Mouse (Mus musculus) forebrain, embryonic 13.5 days (tissue): ENCODE measurements around the gene Uaca. TPM values are rescaled to one million over a fixed set of nuclear protein-coding genes. Genes with fewer than 3 reads are reported as not detected.

Experiments
- ATAC-seq: fragments of 200-750 bp; cut with Nextera tagmentation; 2 replicates; pipeline ENCODE4 v1.8.0; 2017
- H3K27ac ChIP-seq: fragments of 300-500 bp; sonication (generic); 2 replicates; pipeline ENCODE4 v1.5.1; 2015; ENCODE audit warnings: inconsistent platforms, mild to moderate bottlenecking, moderate library complexity
- H3K27me3 ChIP-seq: fragments of 300-500 bp; sonication (generic); 2 replicates; pipeline ENCODE4 v1.6.1; 2015; ENCODE audit warnings: mild to moderate bottlenecking, inconsistent platforms
- H3K36me3 ChIP-seq: fragments of 300-500 bp; sonication (generic); 2 replicates; pipeline ENCODE4 v1.6.1; 2015; ENCODE audit warnings: mild to moderate bottlenecking, inconsistent platforms; ENCODE audit not compliant: poor library complexity, severe bottlenecking
- H3K4me1 ChIP-seq: fragments of 300-500 bp; sonication (generic); 2 replicates; pipeline ENCODE4 v1.6.1; 2015; ENCODE audit warnings: inconsistent platforms
- H3K4me2 ChIP-seq: fragments of 300-500 bp; sonication (generic); 2 replicates; pipeline ENCODE4 v1.6.1; 2015; ENCODE audit warnings: inconsistent platforms, mild to moderate bottlenecking, moderate library complexity
- H3K4me3 ChIP-seq: fragments of 300-500 bp; sonication (generic); 2 replicates; pipeline ENCODE4 v1.5.1; 2015; ENCODE audit warnings: mild to moderate bottlenecking, inconsistent platforms
- H3K9ac ChIP-seq: fragments of 300-500 bp; sonication (generic); 2 replicates; pipeline ENCODE4 v1.6.1; 2015; ENCODE audit warnings: mild to moderate bottlenecking, inconsistent platforms
- H3K9me3 ChIP-seq: fragments of 300-500 bp; sonication (generic); replicated peaks from 2 replicates; pipeline ENCODE4 v1.6.1; 2016; ENCODE audit warnings: inconsistent platforms
- WGBS: fragments of 180-500 bp; shearing (Covaris S2); methylation state at CpG from one replicate; pipeline ENCODE4 v1.1.7; 2015; 5-methylcytosine and 5-hydroxymethylcytosine counted together
- polyA plus RNA-seq: library from polyadenylated mRNA; unstranded; fragments of >200 nt; fragmentation: Nextera tagmentation; extraction: Ambion mirVana; gene quantifications from 2 replicates; pipeline ENCODE4 v1.2.1, GENCODE M21; 2015

The Uaca gene
- polyA plus RNA-seq, 1 experiment from 2014 or later, result 21.0 TPM

GRCm38 (mm10) chr9:60759436-60760007 is 34.8 kb upstream of the Uaca start:
- H3K4me3 ChIP-seq, result no peak overlapping the region
- no peak overlapping the region for H3K4me2 ChIP-seq
- H3K4me1 ChIP-seq, result no peaks in the 10 kb centered on the region
- 83% methylated on average over 10 of the region's 10 CpGs for whole genome bisulfite sequencing
- ATAC-seq, result no peak
- no peaks in the 10 kb centered on the region for H3K9me3 ChIP-seq
- no peaks in the 10 kb centered on the region for H3K27me3 ChIP-seq
- H3K27ac ChIP-seq, result no peak overlapping the region
- H3K36me3 ChIP-seq, result no peaks in the 10 kb centered on the region
- H3K9ac ChIP-seq, result no peak overlapping the region

DNA sequence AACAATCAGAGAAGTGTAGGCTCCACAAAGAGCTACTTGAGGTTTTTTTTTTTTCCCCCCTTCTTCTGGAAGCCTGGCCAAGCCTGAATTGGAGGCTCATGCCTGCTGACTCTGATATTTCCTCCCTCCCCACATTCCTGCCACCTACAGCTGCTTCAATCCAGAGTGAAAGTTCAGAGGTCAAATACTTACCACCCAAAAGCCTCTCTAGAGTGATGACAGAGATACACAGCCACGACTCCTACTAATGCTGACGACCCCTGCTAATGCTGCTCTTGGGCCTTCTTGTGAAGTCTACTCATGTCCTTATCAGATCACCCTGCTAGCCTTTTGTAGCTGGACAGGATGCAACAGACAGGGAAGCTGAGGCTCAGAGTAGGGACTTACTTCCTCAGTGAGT is 29.2 kb upstream of the Uaca start:
- no peak for ATAC-seq
- Histone ChIP-seq H3K4me3 (no peak overlapping the region), H3K27me3 (no peaks in the 10 kb centered on the region), H3K9ac (no peak overlapping the region), H3K9me3 (no peaks in the 10 kb centered on the region), H3K27ac (no peak overlapping the region), H3K4me1 (no peaks in the 10 kb centered on the region), H3K36me3 (no peaks in the 10 kb centered on the region), H3K4me2 (no peak overlapping the region)
- 57% methylated on average over 2 of the region's 2 CpGs for WGBS

DNA sequence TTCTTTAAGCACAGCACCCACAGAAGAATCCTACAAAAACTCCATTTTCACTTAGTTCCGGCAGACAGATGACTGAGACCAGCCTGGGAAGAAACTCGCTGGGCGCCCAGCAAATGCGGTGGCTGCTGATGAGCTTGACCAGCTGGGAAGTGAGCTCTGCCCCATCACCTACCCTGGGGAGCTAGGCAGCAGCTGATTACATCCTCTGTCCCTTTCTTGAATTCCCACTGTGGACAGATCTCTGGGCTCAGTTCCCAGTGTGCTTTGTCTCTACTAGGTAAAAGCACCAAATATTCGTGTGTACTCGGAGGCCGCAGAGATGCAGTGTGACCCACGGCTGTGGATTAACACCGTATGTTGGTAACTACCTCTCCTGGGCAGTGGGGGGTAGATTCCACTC is 25.9 kb upstream of the Uaca start:
- Histone ChIP-seq H3K4me2 (no peak overlapping the region), H3K27me3 (no peaks in the 10 kb centered on the region), H3K4me1 (no peaks in the 10 kb centered on the region), H3K36me3 (no peaks in the 10 kb centered on the region), H3K9ac (no peak overlapping the region), H3K27ac (no peak overlapping the region), H3K9me3 (peaks cover 6% of the 10 kb centered on the region; the same call in 1 of the 2 replicates), H3K4me3 (no peak overlapping the region)
- ATAC-seq, result no peak
- WGBS, result 76% methylated on average over 9 of the region's 9 CpGs

DNA sequence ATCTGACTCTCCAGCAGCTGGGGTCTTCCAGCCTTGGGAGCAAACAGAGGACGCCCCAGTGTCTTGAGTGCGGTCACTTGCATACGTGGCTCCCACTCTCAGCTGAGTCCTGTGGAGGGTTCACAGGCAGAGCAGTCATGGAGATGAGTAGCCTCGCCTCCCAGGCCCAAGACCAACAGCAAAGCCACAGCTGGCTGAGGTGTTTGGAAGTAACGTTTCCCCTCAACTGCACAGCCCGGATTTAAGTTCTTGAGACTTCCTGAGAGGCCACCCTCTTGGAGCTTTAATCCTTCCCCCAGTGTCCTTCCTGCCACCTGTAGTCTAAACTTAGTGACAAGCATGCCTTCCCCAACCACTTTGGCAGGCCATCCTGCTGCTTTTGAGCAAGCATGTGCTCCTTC is 24.6 kb upstream of the Uaca start:
- no peak for ATAC-seq
- WGBS, result 81% methylated on average over 6 of the region's 6 CpGs
- Histone ChIP-seq H3K9ac (no peak overlapping the region), H3K9me3 (peaks cover 6% of the 10 kb centered on the region; the same call in 1 of the 2 replicates), H3K27me3 (no peaks in the 10 kb centered on the region), H3K4me1 (no peaks in the 10 kb centered on the region), H3K36me3 (no peaks in the 10 kb centered on the region), H3K27ac (no peak overlapping the region), H3K4me3 (no peak overlapping the region), H3K4me2 (no peak overlapping the region)

- WGBS, result 84% methylated on average over 2 of the region's 2 CpGs
- no peaks in the 10 kb centered on the region for H3K27me3 ChIP-seq
- no peak overlapping the region for H3K4me2 ChIP-seq
- no peaks in the 10 kb centered on the region for H3K36me3 ChIP-seq
- peaks cover 6% of the 10 kb centered on the region; the same call in 1 of the 2 replicates for H3K9me3 ChIP-seq
- H3K4me3 ChIP-seq, result no peak overlapping the region
- ATAC-seq, result no peak
- no peak overlapping the region for H3K9ac ChIP-seq
- no peaks in the 10 kb centered on the region for H3K4me1 ChIP-seq
- H3K27ac ChIP-seq, result no peak overlapping the region
Observed at GRCm38 (mm10) chr9:60773713-60774112, 20.6 kb upstream of the Uaca start.

GRCm38 (mm10) chr9:60776899-60777298 is 17.4 kb upstream of the Uaca start:
- Histone ChIP-seq H3K4me1 (peaks cover 4% of the 10 kb centered on the region; the same call in 1 of the 2 replicates), H3K9me3 (peaks cover 6% of the 10 kb centered on the region; the same call in 1 of the 2 replicates), H3K4me2 (no peak overlapping the region), H3K36me3 (no peaks in the 10 kb centered on the region), H3K27me3 (no peaks in the 10 kb centered on the region), H3K27ac (no peak overlapping the region), H3K4me3 (no peak overlapping the region), H3K9ac (no peak overlapping the region)
- ATAC-seq, result no peak
- 87% methylated on average over 9 of the region's 9 CpGs for WGBS

GRCm38 (mm10) chr9:60782057-60782789 is 12.1 kb upstream of the Uaca start:
- Histone ChIP-seq H3K27ac (peak overlapping the region; percentile 38), H3K4me1 (peaks cover 13% of the 10 kb centered on the region; the same call in 1 of the 2 replicates), H3K4me2 (no peak overlapping the region), H3K4me3 (no peak overlapping the region), H3K9ac (no peak overlapping the region), H3K36me3 (no peaks in the 10 kb centered on the region), H3K9me3 (no peaks in the 10 kb centered on the region), H3K27me3 (no peaks in the 10 kb centered on the region)
- WGBS, result 54% methylated on average over 9 of the region's 9 CpGs
- no peak for ATAC-seq

DNA sequence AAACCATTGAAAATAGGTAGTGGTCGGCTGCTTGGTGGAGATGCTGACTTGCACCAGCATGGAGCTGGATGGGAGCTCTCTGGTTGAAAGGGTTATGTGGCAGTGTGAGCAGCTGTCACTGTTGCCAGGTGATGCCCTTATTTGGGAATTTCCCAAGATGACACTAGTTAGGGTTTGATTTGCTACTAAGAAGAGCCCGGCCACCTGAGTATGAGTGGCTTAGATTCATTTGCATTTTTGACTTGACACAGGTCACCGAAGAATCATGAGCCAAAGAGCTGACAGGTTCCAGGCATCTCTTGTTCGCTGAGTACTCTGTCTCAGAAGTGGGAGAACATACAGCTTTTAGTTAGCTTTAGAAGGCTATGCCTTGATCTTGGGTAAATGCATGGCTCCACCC is 9.3 kb upstream of the Uaca start:
- WGBS, result 77% methylated on average over 4 of the region's 4 CpGs
- Histone ChIP-seq H3K27me3 (no peaks in the 10 kb centered on the region), H3K27ac (no peak overlapping the region), H3K9ac (no peak overlapping the region), H3K36me3 (no peaks in the 10 kb centered on the region), H3K4me1 (peaks cover 13% of the 10 kb centered on the region; the same call in 1 of the 2 replicates), H3K4me3 (no peak overlapping the region), H3K4me2 (no peak overlapping the region), H3K9me3 (no peaks in the 10 kb centered on the region)
- no peak for ATAC-seq

DNA sequence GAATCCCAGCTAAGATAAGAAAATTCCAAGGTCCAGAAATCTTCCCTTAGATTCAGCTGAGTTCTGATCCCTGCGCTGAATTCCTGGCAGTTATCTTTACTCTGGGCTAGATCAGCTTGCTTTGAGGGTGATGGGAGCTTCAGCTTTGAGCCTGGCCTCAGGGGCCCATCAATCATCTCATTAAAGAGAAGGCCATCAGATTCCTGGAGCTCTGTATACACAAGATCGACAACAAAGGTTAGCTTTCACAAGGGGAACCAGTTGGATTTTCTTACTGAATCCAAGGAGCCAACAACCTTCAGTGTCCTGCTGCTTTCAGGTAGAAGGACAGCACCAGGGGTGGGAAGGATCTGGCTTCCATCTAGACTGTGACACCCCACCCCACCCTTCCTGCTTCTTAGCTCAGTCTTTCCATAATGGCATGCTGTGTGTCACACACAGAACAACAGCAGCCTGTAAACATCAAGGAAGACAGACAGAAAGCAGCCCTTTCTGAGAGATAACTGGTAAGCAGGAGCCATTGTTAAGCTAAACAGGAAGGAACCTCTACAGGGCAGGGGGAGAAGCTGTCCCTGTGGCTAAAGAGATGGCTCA is 6.7 kb upstream of the Uaca start:
- no peak overlapping the region for H3K4me3 ChIP-seq
- H3K27me3 ChIP-seq, result peaks cover 3% of the 10 kb centered on the region
- 45% methylated on average over 2 of the region's 2 CpGs for WGBS
- H3K36me3 ChIP-seq, result no peaks in the 10 kb centered on the region
- H3K4me1 ChIP-seq, result 0 out of 2 replicates have a peak, but pooled peaks cover 4% of the 10 kb centered on the region
- no peak overlapping the region for H3K27ac ChIP-seq
- no peaks in the 10 kb centered on the region for H3K9me3 ChIP-seq
- no peak overlapping the region for H3K9ac ChIP-seq
- ATAC-seq, result no peak
- no peak overlapping the region for H3K4me2 ChIP-seq

DNA sequence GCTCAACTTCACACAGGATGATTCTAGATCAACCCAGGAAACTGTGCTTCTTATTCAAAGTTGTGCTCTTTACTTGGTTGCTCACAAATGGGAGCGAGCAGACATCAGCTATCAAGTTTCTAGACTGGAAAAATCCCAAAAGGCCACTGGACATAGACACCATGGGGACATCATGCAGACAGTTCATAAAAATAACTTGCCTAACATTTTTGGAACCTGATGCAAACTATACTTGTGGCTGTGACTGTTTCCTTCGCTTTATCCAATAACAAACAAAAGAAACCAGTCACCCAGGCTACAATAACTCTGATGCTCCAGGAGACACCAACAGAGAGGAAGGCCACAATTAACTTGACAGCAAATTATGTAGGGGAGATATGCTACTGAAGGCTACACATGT is 4.1 kb upstream of the Uaca start:
- WGBS, result 86% methylated on average over 2 of the region's 2 CpGs

GRCm38 (mm10) chr9:60794841-60795351 is 554 bp downstream of the Uaca start:
- Histone ChIP-seq H3K27ac (peak overlapping the region; percentile 41; the same call in 1 of the 2 replicates), H3K4me3 (peak overlapping the region; percentile 75), H3K9me3 (no peaks in the 10 kb centered on the region), H3K4me1 (peaks cover 15% of the 10 kb centered on the region), H3K36me3 (no peaks in the 10 kb centered on the region), H3K27me3 (peaks cover 21% of the 10 kb centered on the region), H3K4me2 (peak overlapping the region; percentile 98), H3K9ac (peak overlapping the region; percentile 77)
- ATAC-seq, result no peak; the same call in 1 of the 2 replicates
- 2% methylated on average over 30 of the region's 30 CpGs for WGBS

More for the DNA sequence above, 4.1 kb upstream of the Uaca start:
- Histone ChIP-seq H3K27ac (no peak overlapping the region), H3K4me2 (no peak overlapping the region), H3K4me1 (peaks cover 12% of the 10 kb centered on the region), H3K9ac (no peak overlapping the region), H3K9me3 (no peaks in the 10 kb centered on the region), H3K36me3 (no peaks in the 10 kb centered on the region), H3K27me3 (peaks cover 17% of the 10 kb centered on the region), H3K4me3 (no peak overlapping the region)
- no peak for ATAC-seq

DNA sequence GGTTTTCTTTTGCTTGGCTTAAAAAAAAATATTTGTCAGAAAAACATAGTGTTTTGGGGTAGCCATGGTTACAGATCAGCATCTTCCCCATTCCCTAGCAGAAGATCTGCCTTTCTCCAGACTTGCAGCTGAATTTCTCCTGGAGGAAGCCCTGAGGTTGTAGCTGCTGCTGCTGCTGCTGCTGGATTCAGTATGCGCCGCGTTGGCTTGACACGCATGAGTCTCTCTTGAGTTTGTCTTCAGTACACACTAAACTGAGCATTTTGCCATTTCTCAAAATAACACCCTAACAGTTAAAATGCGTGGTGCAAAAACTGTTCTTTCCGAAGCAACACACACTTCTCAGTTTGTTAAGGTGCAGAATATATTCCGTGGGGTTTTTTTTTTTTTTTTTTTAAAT is 1.7 kb downstream of the Uaca start:
- H3K27ac ChIP-seq, result no peak overlapping the region
- H3K4me3 ChIP-seq, result no peak overlapping the region
- H3K4me1 ChIP-seq, result peaks cover 15% of the 10 kb centered on the region
- H3K9me3 ChIP-seq, result no peaks in the 10 kb centered on the region
- peaks cover 21% of the 10 kb centered on the region for H3K27me3 ChIP-seq
- no peaks in the 10 kb centered on the region for H3K36me3 ChIP-seq
- no peak for ATAC-seq
- no peak overlapping the region for H3K9ac ChIP-seq
- WGBS, result 87% methylated on average over 7 of the region's 7 CpGs
- no peak overlapping the region; the same call in 1 of the 2 replicates for H3K4me2 ChIP-seq
